Comparison of ENCODE assay signal across 19 mouse cellular contexts in genomic region chr7:74528182-74528581, GRCm38 (mm10). TPM values are rescaled to one million over a fixed set of nuclear protein-coding genes. Genes with fewer than 3 reads are reported as not detected.
DNase-seq lines count a peak whose midpoint lies in the region; ATAC-seq and TF ChIP-seq lines count a peak whose summit lies in the region.
"Had no signal": no experiment of that assay in that cellular context is flagged by ENCODE, and none has a peak within 500 bp of the region (broad histone marks: within the 10 kb centered on the region; RNA-seq: fewer than 3 reads in every experiment).

No protein-coding gene starts in this region.

- DNase-seq in heart, adult 11 months: peak; percentile 93
- DNase-seq in heart, postnatal 4 days: no peak
- peak; percentile 51 for DNase-seq in kidney, adult 2 months
- peak; percentile 74 to 85 for DNase-seq in cerebellum, adult 18-20 months
- peak; percentile 72 for DNase-seq in cerebellum, postnatal 36 days
- DNase-seq in adrenal gland, postnatal 10 days: no peak
- DNase-seq: adrenal gland, postnatal 14 days; B cell, adult 2 months; lung, postnatal 10 days had no signal

- no peak overlapping the region for H3K9ac ChIP-seq in kidney, embryonic 15.5 days
- H3K9ac ChIP-seq: forebrain, embryonic 12.5 days; hindbrain, embryonic 13.5 days; intestine, embryonic 15.5 days; limb, embryonic 13.5 days; liver, embryonic 14.5 days; midbrain, embryonic 15.5 days had no signal

- no peak for TF ChIP-seq CTCF in kidney, adult 2 months (conservative IDR thresholded peaks at IDR 0.05; ENCODE audit: insufficient read depth, insufficient read length, low read depth, low read length)

- TF ChIP-seq POLR2A in kidney, adult 2 months (IDR thresholded peaks at IDR 0.05; ENCODE audit: low read depth, low read length): no peak

- no peak for ATAC-seq in kidney, embryonic 15.5 days (replicated peaks; ENCODE audit: low FRiP score)
- ATAC-seq: intestine, embryonic 15.5 days; midbrain, embryonic 15.5 days had no signal

- no peak overlapping the region for H3K4me2 ChIP-seq in kidney, embryonic 15.5 days
- H3K4me2 ChIP-seq: forebrain, embryonic 12.5 days; hindbrain, embryonic 13.5 days; intestine, embryonic 15.5 days; limb, embryonic 13.5 days; midbrain, embryonic 15.5 days had no signal

- no peak overlapping the region for H3K27ac ChIP-seq in kidney, adult 2 months (ENCODE audit: insufficient read depth, low read depth, low read length)
- H3K27ac ChIP-seq in kidney, embryonic 15.5 days: no peak overlapping the region
- H3K27ac ChIP-seq: forebrain, embryonic 12.5 days; hindbrain, embryonic 13.5 days; intestine, embryonic 15.5 days; kidney, postnatal 0 days; layer of hippocampus, adult 2 months; limb, embryonic 13.5 days; liver, embryonic 14.5 days; midbrain, embryonic 15.5 days had no signal

- no peaks in the 10 kb centered on the region for H3K27me3 ChIP-seq in kidney, adult 2 months (replicated peaks; ENCODE audit: control insufficient read depth, insufficient read depth, low read length)
- no peaks in the 10 kb centered on the region for H3K27me3 ChIP-seq in kidney, embryonic 15.5 days
- H3K27me3 ChIP-seq: hindbrain, embryonic 13.5 days; intestine, embryonic 15.5 days; limb, embryonic 13.5 days; megakaryocyte, embryonic 14.5 days; midbrain, embryonic 15.5 days had no signal

- 73% methylated on average over 5 of the region's 5 CpGs for WGBS in kidney, adult 2 months
- WGBS in kidney, embryonic 15.5 days: 83% methylated on average over 5 of the region's 5 CpGs

- H3K9me3 ChIP-seq in kidney, embryonic 15.5 days (replicated peaks): no peaks in the 10 kb centered on the region
- H3K9me3 ChIP-seq: forebrain, embryonic 12.5 days; hindbrain, embryonic 13.5 days; intestine, embryonic 15.5 days; limb, embryonic 13.5 days; megakaryocyte, embryonic 14.5 days; midbrain, embryonic 15.5 days had no signal

- H3K4me1 ChIP-seq in kidney, adult 2 months (ENCODE audit: control insufficient read depth, insufficient read depth, low read length): peaks cover 7% of the 10 kb centered on the region
- H3K4me1 ChIP-seq in kidney, embryonic 15.5 days: peaks cover 23% of the 10 kb centered on the region
- H3K4me1 ChIP-seq: intestine, embryonic 15.5 days had no signal

- no peak overlapping the region for H3K4me3 ChIP-seq in kidney, adult 2 months (ENCODE audit: insufficient read depth, low read depth, low read length)
- H3K4me3 ChIP-seq in kidney, embryonic 15.5 days (replicated peaks): no peak overlapping the region
- H3K4me3 ChIP-seq: forebrain, embryonic 12.5 days; hindbrain, embryonic 13.5 days; intestine, embryonic 15.5 days; layer of hippocampus, adult 2 months; limb, embryonic 13.5 days; megakaryocyte, embryonic 14.5 days; midbrain, embryonic 15.5 days had no signal

- no peaks in the 10 kb centered on the region for H3K36me3 ChIP-seq in kidney, adult 2 months (ENCODE audit: control insufficient read depth, insufficient read depth, low read length)
- no peaks in the 10 kb centered on the region for H3K36me3 ChIP-seq in kidney, embryonic 15.5 days
- H3K36me3 ChIP-seq: forebrain, embryonic 12.5 days; hindbrain, embryonic 13.5 days; intestine, embryonic 15.5 days; limb, embryonic 13.5 days; midbrain, embryonic 15.5 days had no signal

RNA-seq across cellular contexts. Expression of gene Slco3a1, which starts 26.4 kb away (rescaled TPM):
- 10 to 100 TPM; 44.7 to 47.7 TPM for total RNA-seq in heart, postnatal 4 days (2021)
- polyA plus RNA-seq in kidney, adult 2 months (2012; rRNA removed): 44.9 and 58.1 TPM in 2 replicates
- 21.7 and 22.0 TPM in 2 replicates for polyA plus RNA-seq in kidney, embryonic 15.5 days (2015; fragmentation: Nextera tagmentation; extraction: Ambion mirVana)
- total RNA-seq in adrenal gland, postnatal 10 days (2021): 10 to 100 TPM; 20.5 to 31.2 TPM

Comparison
In these comparisons a context has a peak if more than half of its experiments do, and no peak if none do; other contexts are left out.
1. DNase-seq: peak in heart, adult 11 months (single experiment), kidney, adult 2 months (single experiment), cerebellum, adult 18-20 months (2 of 2) and cerebellum, postnatal 36 days (2 of 2); none in heart, postnatal 4 days (single experiment) and adrenal gland, postnatal 10 days (single experiment).